Mouse (Mus musculus): ENCODE data around the gene Morn1.

Gene Morn1

GRCm38 (mm10) chr4:155121222-155121621 is 34.8 kb downstream of the Morn1 start:
- DNase-seq: no peak

GRCm38 (mm10) chr4:155121915-155122443 is 35.6 kb downstream of the Morn1 start:
- DNase-seq: no peak

GRCm38 (mm10) chr4:155122444-155123040 is 36.2 kb downstream of the Morn1 start:
- DNase-seq: peak; percentile 95

- no peak for DNase-seq
Observed at GRCm38 (mm10) chr4:155123868-155124534, 37.6 kb downstream of the Morn1 start.

GRCm38 (mm10) chr4:155125310-155125709 is 38.9 kb downstream of the Morn1 start:
- no peak for DNase-seq

- no peak for DNase-seq
Observed at GRCm38 (mm10) chr4:155126194-155126593, 39.8 kb downstream of the Morn1 start.

- no peak for DNase-seq
Observed at GRCm38 (mm10) chr4:155126602-155127372, 40.4 kb downstream of the Morn1 start.

- DNase-seq: no peak
Observed at GRCm38 (mm10) chr4:155128411-155128810, 42.0 kb downstream of the Morn1 start.

GRCm38 (mm10) chr4:155129132-155129917 is 42.9 kb downstream of the Morn1 start:
- DNase-seq: peak; percentile 66

- DNase-seq: peak; percentile 88
Observed at GRCm38 (mm10) chr4:155129996-155130395, 43.6 kb downstream of the Morn1 start.

- no peak for DNase-seq
Observed at GRCm38 (mm10) chr4:155130616-155131015, 44.2 kb downstream of the Morn1 start.

- no peak for DNase-seq
Observed at GRCm38 (mm10) chr4:155133188-155133587, 46.8 kb downstream of the Morn1 start.

GRCm38 (mm10) chr4:155133658-155134417 is 47.5 kb downstream of the Morn1 start:
- DNase-seq: no peak

- DNase-seq: no peak
Observed at GRCm38 (mm10) chr4:155134686-155135172, 48.4 kb downstream of the Morn1 start.

- no peak for DNase-seq
Observed at GRCm38 (mm10) chr4:155135909-155136585, 49.7 kb downstream of the Morn1 start.

- DNase-seq: no peak
Observed at GRCm38 (mm10) chr4:155137891-155138290, 51.5 kb downstream of the Morn1 start.

GRCm38 (mm10) chr4:155138451-155138850 is 52.1 kb downstream of the Morn1 start:
- no peak for DNase-seq

- DNase-seq: no peak
Observed at GRCm38 (mm10) chr4:155139281-155140045, 53.1 kb downstream of the Morn1 start.

- no peak for DNase-seq
Observed at GRCm38 (mm10) chr4:155140150-155140549, 53.8 kb downstream of the Morn1 start.

GRCm38 (mm10) chr4:155140795-155141265 is 54.5 kb downstream of the Morn1 start:
- DNase-seq: no peak

Measured in right cerebral cortex, postnatal 25 days (tissue).